9 mouse cellular contexts compared by ENCODE assay signal in the genomic region with DNA sequence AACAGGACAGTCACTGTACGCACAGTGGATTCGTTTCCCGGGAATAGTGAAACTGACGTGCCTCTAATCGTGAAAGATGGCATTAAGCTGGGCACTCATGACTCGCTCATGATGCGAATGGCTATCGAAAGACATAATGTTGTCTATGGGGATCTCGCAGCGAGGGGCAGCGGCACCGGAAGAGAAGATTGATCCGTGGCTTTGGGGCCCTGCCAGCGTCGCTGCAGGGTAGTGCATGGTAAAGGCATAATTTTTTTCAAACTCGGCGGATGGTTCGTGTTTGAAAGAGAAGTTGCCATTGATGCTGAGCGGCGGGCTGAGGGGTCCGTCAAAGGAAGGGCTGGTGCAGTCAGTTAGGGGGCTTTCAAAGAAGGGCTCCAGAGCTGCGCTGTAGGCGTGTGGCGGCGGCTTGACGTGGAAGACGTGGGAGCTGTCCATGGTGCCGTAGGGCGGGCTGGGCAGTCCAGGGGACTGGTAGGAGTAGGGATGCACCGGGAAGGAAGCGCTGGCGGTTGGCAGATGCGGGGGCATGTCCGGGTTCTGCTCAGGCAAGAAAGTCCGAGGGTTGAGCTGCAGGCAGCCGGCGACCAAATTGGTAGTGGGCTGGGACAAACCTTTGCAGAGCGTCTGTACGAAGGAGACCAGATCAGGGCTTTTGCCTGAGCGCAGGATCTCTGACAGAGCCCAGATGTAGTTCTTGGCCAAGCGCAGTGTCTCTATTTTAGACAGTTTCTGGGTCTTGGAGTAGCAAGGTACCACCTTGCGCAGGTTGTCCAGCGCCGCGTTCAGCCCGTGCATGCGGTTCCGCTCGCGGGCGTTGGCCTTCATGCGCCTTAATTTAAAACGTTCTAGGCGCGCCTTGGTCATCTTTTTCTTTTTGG. TPM values are rescaled to one million over a fixed set of nuclear protein-coding genes. Genes with fewer than 3 reads are reported as not detected.
DNase-seq lines count a peak whose midpoint lies in the region; ATAC-seq and TF ChIP-seq lines count a peak whose summit lies in the region.
"Had no signal": no experiment of that assay in that cellular context is flagged by ENCODE, and none has a peak within 500 bp of the region (broad histone marks: within the 10 kb centered on the region; RNA-seq: fewer than 3 reads in every experiment).

No protein-coding gene starts in this region.

- no peak overlapping the region for H3K9ac ChIP-seq in heart, adult 2 months (ENCODE audit: low read depth, low read length)
- H3K9ac ChIP-seq in liver, embryonic 11.5 days (ENCODE audit: low read depth, low read length) = no peak overlapping the region
- peak overlapping the region; percentile 54 for H3K9ac ChIP-seq in midbrain, embryonic 16.5 days (ENCODE audit: low read depth, low read length)

- H3K27me3 ChIP-seq in heart, adult 2 months (ENCODE audit: control insufficient read depth, insufficient read depth, low read length) = peaks cover 10% of the 10 kb centered on the region
- peaks cover 56% of the 10 kb centered on the region for H3K27me3 ChIP-seq in liver, embryonic 11.5 days (replicated peaks; ENCODE audit: control insufficient read depth, insufficient read depth, low read length)
- peaks cover 8% of the 10 kb centered on the region for H3K27me3 ChIP-seq in midbrain, embryonic 16.5 days (ENCODE audit: control insufficient read depth, insufficient read depth, low read depth, low read length)

- no peak for TF ChIP-seq POLR2A in heart, adult 2 months (IDR thresholded peaks at IDR 0.05; ENCODE audit: insufficient read depth, low read depth, low read length)

- H3K4me1 ChIP-seq in heart, adult 2 months (ENCODE audit: control insufficient read depth, insufficient read depth, low read length) = no peaks in the 10 kb centered on the region
- no peaks in the 10 kb centered on the region for H3K4me1 ChIP-seq in liver, embryonic 11.5 days (replicated peaks; ENCODE audit: control insufficient read depth, insufficient read depth, low read length)
- peaks cover 20% of the 10 kb centered on the region; the same call in 1 of the 2 replicates for H3K4me1 ChIP-seq in midbrain, embryonic 16.5 days (ENCODE audit: control insufficient read depth, insufficient read depth, low read length)

- no peak for TF ChIP-seq EP300 in heart, adult 2 months (IDR thresholded peaks at IDR 0.05; ENCODE audit: insufficient read depth, low read depth, low read length)

- H3K4me2 ChIP-seq in liver, embryonic 11.5 days = peak overlapping the region; percentile 75
- peak overlapping the region; percentile 72 for H3K4me2 ChIP-seq in midbrain, embryonic 16.5 days (ENCODE audit: low read length)

- H3K9me3 ChIP-seq in liver, embryonic 11.5 days (ENCODE audit: control insufficient read depth, low read length) = no peaks in the 10 kb centered on the region
- no peaks in the 10 kb centered on the region for H3K9me3 ChIP-seq in midbrain, embryonic 16.5 days (replicated peaks; ENCODE audit: control insufficient read depth, low read length, poor library complexity, severe bottlenecking)

- no peaks in the 10 kb centered on the region for H3K36me3 ChIP-seq in heart, adult 2 months (ENCODE audit: control insufficient read depth, insufficient read depth, low read length)
- H3K36me3 ChIP-seq in liver, embryonic 11.5 days (ENCODE audit: control insufficient read depth, insufficient read depth, low read length) = no peaks in the 10 kb centered on the region
- no peaks in the 10 kb centered on the region for H3K36me3 ChIP-seq in midbrain, embryonic 16.5 days (ENCODE audit: control insufficient read depth, insufficient read depth, low read length)

- TF ChIP-seq CTCF in heart, adult 2 months (IDR thresholded peaks at IDR 0.05) = no peak

- peak; percentile 45 to 69 for DNase-seq in heart, adult 2 months
- DNase-seq in heart, adult 11 months = no peak
- DNase-seq in embryo, embryonic 10.5 days (ENCODE audit: low spot score) = peak; percentile 88
- DNase-seq in heart, adult 8-10 months (ENCODE audit: low spot score) = peak; percentile 17
- DNase-seq in kidney, adult 8-10 months = peak; percentile 27 to 59
- peak; percentile 83 for DNase-seq in liver, embryonic 11.5 days (ENCODE audit: low spot score)
- DNase-seq in telencephalon, adult 2 months (ENCODE audit: low read depth, low spot score) = peak; percentile 35

- H3K79me2 ChIP-seq in heart, adult 2 months (replicated peaks; ENCODE audit: control insufficient read depth, insufficient read depth, low read length) = no peaks in the 10 kb centered on the region

- 3% methylated on average over 55 of the region's 55 CpGs for WGBS in heart, adult 2 months
- WGBS in liver, embryonic 11.5 days = 6% methylated on average over 55 of the region's 55 CpGs
- WGBS in midbrain, embryonic 16.5 days = 1% methylated on average over 55 of the region's 55 CpGs

- intact Hi-C loops in heart, adult 2 months (cut with DNase I) = no loop called here

- H3K4me3 ChIP-seq in heart, adult 2 months = peak overlapping the region; percentile 34
- H3K4me3 ChIP-seq in liver, embryonic 11.5 days (ENCODE audit: low read depth, low read length) = peak overlapping the region; percentile 43
- H3K4me3 ChIP-seq in midbrain, embryonic 16.5 days (ENCODE audit: low read depth, low read length) = peak overlapping the region; percentile 48

- H3K27ac ChIP-seq in heart, adult 2 months = no peak overlapping the region
- H3K27ac ChIP-seq in liver, embryonic 11.5 days (ENCODE audit: low read depth, low read length) = no peak overlapping the region
- H3K27ac ChIP-seq in midbrain, embryonic 16.5 days (ENCODE audit: low read length) = peak overlapping the region; percentile 65

- ATAC-seq in liver, embryonic 11.5 days (replicated peaks; ENCODE audit: low FRiP score) = peak; percentile 76
- peak; percentile 61 for ATAC-seq in midbrain, embryonic 16.5 days

RNA-seq across cellular contexts. Expression of a gene that starts 2.4 kb away (rescaled TPM):
- not detected for total RNA-seq in heart, adult 2 months (2021)
- not detected in 2 replicates for polyA plus RNA-seq in heart, adult 2 months (2012; rRNA removed)
- total RNA-seq in heart, adult 8-10 months (2022) = not detected
- polyA plus RNA-seq in liver, embryonic 11.5 days (2014; fragmentation: Nextera tagmentation; extraction: Ambion mirVana) = 0.10 TPM in 2 replicates
- 12.8 and 22.7 TPM in 2 replicates for polyA plus RNA-seq in midbrain, embryonic 16.5 days (2015; fragmentation: Nextera tagmentation; extraction: Ambion mirVana)
- polyA plus RNA-seq: C2C12 had no signal

RNA-seq across cellular contexts. Expression of a gene that starts 2.4 kb away (rescaled TPM):
- under 1 TPM; 0.73 to 0.82 TPM for total RNA-seq in heart, adult 2 months (2021)
- polyA plus RNA-seq in heart, adult 2 months (2012; rRNA removed) = 0.47 and 1.5 TPM in 2 replicates
- total RNA-seq in heart, adult 8-10 months (2022) = 1 to 10 TPM in 2 of 4 experiments, under 1 TPM in 2; 0.27 to 1.9 (median 1.2) TPM
- polyA plus RNA-seq in liver, embryonic 11.5 days (2014; fragmentation: Nextera tagmentation; extraction: Ambion mirVana) = 0.77 and 0.97 TPM in 2 replicates
- 0.84 and 1.9 TPM in 2 replicates for polyA plus RNA-seq in midbrain, embryonic 16.5 days (2015; fragmentation: Nextera tagmentation; extraction: Ambion mirVana)
- polyA plus RNA-seq: C2C12 had no signal

Comparison
In these comparisons a context has a peak if more than half of its experiments do, and no peak if none do; other contexts are left out.
1. RNA of a gene that starts 2.4 kb away (polyA plus RNA-seq): 12.8 to 22.7 TPM in midbrain, embryonic 16.5 days; 0.10 TPM in liver, embryonic 11.5 days and not detected in heart, adult 2 months; every median in the first group is over 10 times any median in the second.
2. Peak in every context shown above with its lines, with median percentiles within 50 percentile points of each other: H3K4me3 ChIP-seq.